Mouse (Mus musculus): ENCODE data around the gene Sh3yl1. TPM values are rescaled to one million over a fixed set of nuclear protein-coding genes. Genes with fewer than 3 reads are reported as not detected.

The Sh3yl1 gene
- polyA plus RNA-seq, 1 experiment from 2014 or later, result 13.0 TPM

DNA sequence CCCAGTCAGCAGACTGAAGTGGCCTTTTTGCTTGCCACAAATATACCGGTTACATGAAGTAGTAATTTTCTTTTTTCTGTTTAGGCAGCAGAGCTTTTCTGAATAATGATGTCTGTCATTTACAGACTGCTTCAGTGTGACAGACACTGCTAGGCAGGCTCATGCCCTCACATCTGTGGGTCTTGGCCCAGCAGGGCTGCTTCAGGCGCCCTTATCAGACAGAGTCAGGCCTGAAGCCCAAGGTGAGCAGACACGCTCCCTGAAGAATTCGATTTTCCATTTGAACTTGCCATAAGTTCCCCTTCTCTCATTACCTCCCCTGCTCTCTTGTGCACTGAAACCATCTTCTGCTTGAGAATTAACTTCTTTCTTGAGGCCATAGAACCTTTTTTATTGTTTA, 23.5 kb upstream of the Sh3yl1 start:
- Histone ChIP-seq H3K27ac (ENCODE audit: low read depth, low read length) (no peak overlapping the region), H3K27me3 (ENCODE audit: control insufficient read depth, insufficient read depth, low read length) (peaks cover 47% of the 10 kb centered on the region), H3K9me3 (replicated peaks; ENCODE audit: control insufficient read depth, low read length) (no peaks in the 10 kb centered on the region), H3K4me1 (ENCODE audit: control insufficient read depth, insufficient read depth, low read length) (no peaks in the 10 kb centered on the region), H3K4me3 (ENCODE audit: low read depth, low read length) (no peak overlapping the region), H3K9ac (ENCODE audit: low read depth, low read length) (no peak overlapping the region), H3K4me2 (no peak overlapping the region), H3K36me3 (ENCODE audit: control insufficient read depth, insufficient read depth, low read length) (no peaks in the 10 kb centered on the region)
- no peak for ATAC-seq (replicated peaks; ENCODE audit: insufficient number of reproducible peaks, low FRiP score, low TSS enrichment)
- 64% methylated on average over 4 of the region's 4 CpGs for WGBS (ENCODE audit: insufficient replicate concordance)

DNA sequence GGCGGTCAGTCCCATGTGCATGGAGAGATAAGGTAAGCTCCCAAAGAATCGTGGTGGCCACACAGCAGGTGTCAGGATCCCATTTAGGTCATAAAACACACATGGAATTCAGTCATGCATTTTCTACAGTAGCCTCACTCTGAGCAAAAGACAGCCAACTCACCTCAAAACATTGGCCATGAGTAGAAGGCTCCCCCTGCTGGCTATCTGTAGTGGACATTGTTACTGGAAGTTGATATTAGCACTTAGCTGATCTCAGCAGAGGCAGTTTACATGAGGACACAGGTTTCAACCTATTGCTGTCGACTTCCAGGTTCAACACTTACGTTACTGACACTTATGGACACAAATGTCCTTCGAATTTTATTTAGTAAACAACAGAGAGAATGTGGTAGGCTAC, 21.4 kb upstream of the Sh3yl1 start:
- no peak overlapping the region for H3K9ac ChIP-seq (ENCODE audit: low read depth, low read length)
- H3K27me3 ChIP-seq (ENCODE audit: control insufficient read depth, insufficient read depth, low read length), result peaks cover 27% of the 10 kb centered on the region
- H3K27ac ChIP-seq (ENCODE audit: low read depth, low read length), result no peak overlapping the region
- no peak for ATAC-seq (replicated peaks; ENCODE audit: insufficient number of reproducible peaks, low FRiP score, low TSS enrichment)
- H3K36me3 ChIP-seq (ENCODE audit: control insufficient read depth, insufficient read depth, low read length), result no peaks in the 10 kb centered on the region
- no peak overlapping the region for H3K4me2 ChIP-seq
- no peaks in the 10 kb centered on the region for H3K9me3 ChIP-seq (replicated peaks; ENCODE audit: control insufficient read depth, low read length)
- no peak overlapping the region for H3K4me3 ChIP-seq (ENCODE audit: low read depth, low read length)
- H3K4me1 ChIP-seq (ENCODE audit: control insufficient read depth, insufficient read depth, low read length), result no peaks in the 10 kb centered on the region
- WGBS (ENCODE audit: insufficient replicate concordance), result 31% methylated on average over 5 of the region's 5 CpGs

GRCm38 (mm10) chr12:30891438-30891837, 20.0 kb upstream of the Sh3yl1 start:
- peaks cover 13% of the 10 kb centered on the region for H3K27me3 ChIP-seq (ENCODE audit: control insufficient read depth, insufficient read depth, low read length)
- H3K9ac ChIP-seq (ENCODE audit: low read depth, low read length), result no peak overlapping the region
- 82% methylated on average over 7 of the region's 7 CpGs for WGBS (ENCODE audit: insufficient replicate concordance)
- no peaks in the 10 kb centered on the region for H3K4me1 ChIP-seq (ENCODE audit: control insufficient read depth, insufficient read depth, low read length)
- H3K36me3 ChIP-seq (ENCODE audit: control insufficient read depth, insufficient read depth, low read length), result no peaks in the 10 kb centered on the region
- H3K4me3 ChIP-seq (ENCODE audit: low read depth, low read length), result no peak overlapping the region
- no peak overlapping the region for H3K27ac ChIP-seq (ENCODE audit: low read depth, low read length)
- no peak overlapping the region for H3K4me2 ChIP-seq
- no peak for ATAC-seq (replicated peaks; ENCODE audit: insufficient number of reproducible peaks, low FRiP score, low TSS enrichment)
- no peaks in the 10 kb centered on the region for H3K9me3 ChIP-seq (replicated peaks; ENCODE audit: control insufficient read depth, low read length)

DNA sequence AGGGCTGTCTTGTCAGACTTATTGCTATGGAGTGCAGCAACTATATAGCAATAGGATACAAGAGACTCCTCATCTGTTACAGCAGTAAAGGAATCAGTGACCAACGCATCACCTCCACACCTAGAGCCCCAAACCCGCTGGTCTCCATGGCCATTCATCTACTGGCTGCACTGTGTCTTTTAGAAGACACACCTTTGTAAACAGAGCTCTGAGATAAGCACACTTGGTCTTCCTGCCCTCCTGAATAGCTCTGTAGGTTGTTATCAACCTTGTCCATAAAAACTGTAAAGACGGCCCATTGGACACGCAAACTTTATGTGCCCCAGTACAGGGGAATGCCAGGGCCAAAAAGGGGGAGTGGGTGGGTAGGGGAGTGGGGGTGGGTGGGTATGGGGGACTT, 14.4 kb upstream of the Sh3yl1 start:
- H3K4me1 ChIP-seq (ENCODE audit: control insufficient read depth, insufficient read depth, low read length), result no peaks in the 10 kb centered on the region
- H3K4me3 ChIP-seq (ENCODE audit: low read depth, low read length), result no peak overlapping the region
- no peaks in the 10 kb centered on the region for H3K27me3 ChIP-seq (ENCODE audit: control insufficient read depth, insufficient read depth, low read length)
- 0 out of 2 replicates have a peak overlapping the region, but pooled peaks have one; percentile 29 for H3K27ac ChIP-seq (ENCODE audit: low read depth, low read length)
- WGBS (ENCODE audit: insufficient replicate concordance), result 75% methylated on average over 4 of the region's 4 CpGs
- no peaks in the 10 kb centered on the region for H3K9me3 ChIP-seq (replicated peaks; ENCODE audit: control insufficient read depth, low read length)
- no peak overlapping the region for H3K9ac ChIP-seq (ENCODE audit: low read depth, low read length)
- H3K4me2 ChIP-seq, result no peak overlapping the region
- H3K36me3 ChIP-seq (ENCODE audit: control insufficient read depth, insufficient read depth, low read length), result peaks cover 5% of the 10 kb centered on the region; the same call in 1 of the 2 replicates
- ATAC-seq (replicated peaks; ENCODE audit: insufficient number of reproducible peaks, low FRiP score, low TSS enrichment), result peak; percentile 72

- H3K4me3 ChIP-seq (ENCODE audit: low read depth, low read length), result no peak overlapping the region
- peak; percentile 47; the same call in 1 of the 2 replicates for ATAC-seq (replicated peaks; ENCODE audit: insufficient number of reproducible peaks, low FRiP score, low TSS enrichment)
- H3K36me3 ChIP-seq (ENCODE audit: control insufficient read depth, insufficient read depth, low read length), result peaks cover 2% of the 10 kb centered on the region; the same call in 1 of the 2 replicates
- peak overlapping the region; percentile 70 for H3K27ac ChIP-seq (ENCODE audit: low read depth, low read length)
- no peaks in the 10 kb centered on the region for H3K27me3 ChIP-seq (ENCODE audit: control insufficient read depth, insufficient read depth, low read length)
- peaks cover 9% of the 10 kb centered on the region; the same call in 1 of the 2 replicates for H3K4me1 ChIP-seq (ENCODE audit: control insufficient read depth, insufficient read depth, low read length)
- no peak overlapping the region for H3K9ac ChIP-seq (ENCODE audit: low read depth, low read length)
- H3K4me2 ChIP-seq, result peak overlapping the region; percentile 87; the same call in 1 of the 2 replicates
- 84% methylated on average over 1 of the region's 1 CpGs for WGBS (ENCODE audit: insufficient replicate concordance)
- H3K9me3 ChIP-seq (replicated peaks; ENCODE audit: control insufficient read depth, low read length), result no peaks in the 10 kb centered on the region
Measured at GRCm38 (mm10) chr12:30908658-30909057, 2.8 kb upstream of the Sh3yl1 start.

DNA sequence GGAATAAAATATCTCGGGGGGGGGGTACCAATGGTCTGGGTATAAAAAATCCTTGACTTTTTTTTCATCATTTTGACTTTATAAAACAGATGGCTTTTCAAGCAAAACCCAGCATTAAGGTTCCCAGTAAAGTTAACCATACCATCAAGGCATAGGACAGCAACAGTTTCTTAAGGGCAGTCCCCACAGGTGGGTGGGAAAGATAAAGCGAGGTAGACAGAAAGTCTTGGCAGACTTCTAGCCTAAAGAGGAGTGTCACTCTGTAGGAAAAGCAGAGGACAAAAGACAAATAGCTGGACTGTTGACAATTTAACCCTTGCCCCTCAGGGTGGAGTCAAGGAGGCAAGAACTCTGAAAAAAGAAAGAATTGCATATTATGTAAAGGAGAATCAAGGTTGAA, 1.6 kb upstream of the Sh3yl1 start:
- Histone ChIP-seq H3K4me3 (ENCODE audit: low read depth, low read length) (no peak overlapping the region; the same call in 1 of the 2 replicates), H3K36me3 (ENCODE audit: control insufficient read depth, insufficient read depth, low read length) (no peaks in the 10 kb centered on the region), H3K4me1 (ENCODE audit: control insufficient read depth, insufficient read depth, low read length) (peaks cover 9% of the 10 kb centered on the region; the same call in 1 of the 2 replicates), H3K27ac (ENCODE audit: low read depth, low read length) (peak overlapping the region; percentile 47; the same call in 1 of the 2 replicates), H3K9me3 (replicated peaks; ENCODE audit: control insufficient read depth, low read length) (no peaks in the 10 kb centered on the region), H3K9ac (ENCODE audit: low read depth, low read length) (no peak overlapping the region), H3K4me2 (peak overlapping the region; percentile 87), H3K27me3 (ENCODE audit: control insufficient read depth, insufficient read depth, low read length) (no peaks in the 10 kb centered on the region)
- no peak for ATAC-seq (replicated peaks; ENCODE audit: insufficient number of reproducible peaks, low FRiP score, low TSS enrichment)
- WGBS (ENCODE audit: insufficient replicate concordance), result 74% methylated on average over 2 of the region's 2 CpGs

GRCm38 (mm10) chr12:30910860-30911259, 608 bp upstream of the Sh3yl1 start:
- H3K4me1 ChIP-seq (ENCODE audit: control insufficient read depth, insufficient read depth, low read length), result peaks cover 9% of the 10 kb centered on the region; the same call in 1 of the 2 replicates
- peak overlapping the region; percentile 62 for H3K27ac ChIP-seq (ENCODE audit: low read depth, low read length)
- no peaks in the 10 kb centered on the region for H3K36me3 ChIP-seq (ENCODE audit: control insufficient read depth, insufficient read depth, low read length)
- H3K9ac ChIP-seq (ENCODE audit: low read depth, low read length), result peak overlapping the region; percentile 94
- no peaks in the 10 kb centered on the region for H3K9me3 ChIP-seq (replicated peaks; ENCODE audit: control insufficient read depth, low read length)
- WGBS (ENCODE audit: insufficient replicate concordance), result 18% methylated on average over 8 of the region's 8 CpGs
- peak overlapping the region; percentile 87 for H3K4me2 ChIP-seq
- peak overlapping the region; percentile 75 for H3K4me3 ChIP-seq (ENCODE audit: low read depth, low read length)
- no peaks in the 10 kb centered on the region for H3K27me3 ChIP-seq (ENCODE audit: control insufficient read depth, insufficient read depth, low read length)
- ATAC-seq (replicated peaks; ENCODE audit: insufficient number of reproducible peaks, low FRiP score, low TSS enrichment), result 0 out of 2 replicates have a peak, but pooled peaks have one; percentile 2

- peak; percentile 56 for ATAC-seq (replicated peaks; ENCODE audit: insufficient number of reproducible peaks, low FRiP score, low TSS enrichment)
Measured at GRCm38 (mm10) chr12:30912048-30912381, 547 bp downstream of the Sh3yl1 start.

DNA sequence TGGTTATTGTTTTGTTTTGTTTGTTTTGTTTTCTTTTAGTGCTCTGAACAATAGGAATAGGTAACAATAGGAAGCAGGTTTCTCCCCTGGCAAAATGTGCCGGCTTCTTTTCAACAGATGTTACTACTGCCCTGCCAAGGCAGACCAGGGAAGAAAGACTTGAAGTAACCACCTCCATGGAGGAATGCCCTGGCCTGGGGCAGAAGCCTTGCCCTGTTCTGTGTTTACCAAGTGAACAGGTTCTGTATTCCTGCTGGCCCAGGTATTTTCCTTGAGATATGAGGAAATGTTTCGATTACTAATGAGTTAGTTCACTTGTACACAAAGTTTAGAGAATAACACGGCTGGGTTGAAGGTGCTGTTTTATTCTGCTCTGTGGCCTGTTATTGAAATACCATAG, 1.4 kb downstream of the Sh3yl1 start:
- no peak overlapping the region for H3K9ac ChIP-seq (ENCODE audit: low read depth, low read length)
- H3K27me3 ChIP-seq (ENCODE audit: control insufficient read depth, insufficient read depth, low read length), result no peaks in the 10 kb centered on the region
- no peak overlapping the region for H3K27ac ChIP-seq (ENCODE audit: low read depth, low read length)
- H3K4me2 ChIP-seq, result peak overlapping the region; percentile 98
- H3K36me3 ChIP-seq (ENCODE audit: control insufficient read depth, insufficient read depth, low read length), result no peaks in the 10 kb centered on the region
- H3K4me3 ChIP-seq (ENCODE audit: low read depth, low read length), result peak overlapping the region; percentile 75
- no peak for ATAC-seq (replicated peaks; ENCODE audit: insufficient number of reproducible peaks, low FRiP score, low TSS enrichment)
- WGBS (ENCODE audit: insufficient replicate concordance), result 53% methylated on average over 3 of the region's 3 CpGs
- peaks cover 5% of the 10 kb centered on the region; the same call in 1 of the 2 replicates for H3K4me1 ChIP-seq (ENCODE audit: control insufficient read depth, insufficient read depth, low read length)
- no peaks in the 10 kb centered on the region for H3K9me3 ChIP-seq (replicated peaks; ENCODE audit: control insufficient read depth, low read length)

More at GRCm38 (mm10) chr12:30912048-30912381, 547 bp downstream of the Sh3yl1 start:
- Histone ChIP-seq H3K9ac (ENCODE audit: low read depth, low read length) (peak overlapping the region; percentile 94), H3K27me3 (ENCODE audit: control insufficient read depth, insufficient read depth, low read length) (no peaks in the 10 kb centered on the region), H3K4me1 (ENCODE audit: control insufficient read depth, insufficient read depth, low read length) (peaks cover 5% of the 10 kb centered on the region; the same call in 1 of the 2 replicates), H3K4me3 (ENCODE audit: low read depth, low read length) (peak overlapping the region; percentile 75), H3K4me2 (peak overlapping the region; percentile 98), H3K9me3 (replicated peaks; ENCODE audit: control insufficient read depth, low read length) (no peaks in the 10 kb centered on the region), H3K36me3 (ENCODE audit: control insufficient read depth, insufficient read depth, low read length) (no peaks in the 10 kb centered on the region), H3K27ac (ENCODE audit: low read depth, low read length) (0 out of 2 replicates have a peak overlapping the region, but pooled peaks have one; percentile 29)
- WGBS (ENCODE audit: insufficient replicate concordance), result under 1% methylated on average over 19 of the region's 19 CpGs

All from heart, embryonic 11.5 days (tissue).